Mouse (Mus musculus): ENCODE results near the gene Bahcc1.

Gene Bahcc1

DNA sequence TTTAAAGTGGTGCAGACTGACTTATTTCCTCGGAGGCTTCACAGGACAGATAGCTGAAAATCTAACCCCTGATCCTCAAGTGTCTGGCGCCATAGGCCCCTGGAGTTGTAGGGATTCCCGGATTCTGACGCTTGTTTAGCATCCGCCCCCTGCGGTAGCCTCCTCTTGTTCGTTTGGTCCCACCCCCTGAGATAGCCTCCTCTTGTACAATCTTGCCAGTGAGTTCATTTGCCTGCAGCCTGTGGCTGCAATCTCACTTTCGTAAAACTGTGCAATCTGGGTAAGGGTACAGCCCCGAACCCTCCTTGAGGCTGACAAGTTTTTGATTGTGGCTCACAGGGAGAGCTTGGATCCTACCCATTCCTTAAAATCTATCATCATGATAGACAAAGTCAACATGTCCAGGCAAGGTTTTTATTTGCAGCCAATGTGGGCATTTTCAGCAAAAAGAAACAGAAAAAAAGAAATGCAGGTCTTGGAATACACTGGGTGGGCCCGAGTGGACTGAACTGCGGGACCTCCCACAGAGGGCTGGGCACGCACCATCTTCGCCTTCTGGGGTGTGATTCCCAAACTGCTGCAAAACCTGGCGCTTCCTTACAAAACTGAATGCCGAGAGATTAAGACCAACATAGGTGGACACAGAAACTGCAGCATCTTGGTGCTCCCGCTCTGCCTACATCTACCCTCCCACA is 82.1 kb downstream of the Bahcc1 start:
- peak in 1 of 2 experiments; percentile 6 for DNase-seq (ENCODE audit: low spot score in 2 of 2)

DNA sequence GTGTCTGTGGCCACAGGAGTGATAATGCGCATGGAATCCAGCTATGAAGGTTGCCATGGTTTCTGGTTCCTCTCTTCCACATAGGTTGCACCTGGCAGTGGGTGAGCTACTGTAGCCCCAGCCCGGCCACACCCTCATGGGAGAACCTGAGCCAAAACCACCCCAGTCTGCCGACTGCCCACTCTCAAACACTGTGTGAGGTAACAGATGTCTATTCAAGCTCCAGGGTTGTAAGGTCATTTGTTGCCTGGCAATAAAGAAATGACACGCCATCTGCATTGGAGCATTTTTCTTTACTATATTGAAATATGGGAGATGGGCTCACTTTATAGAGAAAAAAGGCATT is 82.6 kb downstream of the Bahcc1 start:
- peak in 1 of 2 experiments; percentile 44 for DNase-seq (ENCODE audit: low spot score in 2 of 2)

DNA sequence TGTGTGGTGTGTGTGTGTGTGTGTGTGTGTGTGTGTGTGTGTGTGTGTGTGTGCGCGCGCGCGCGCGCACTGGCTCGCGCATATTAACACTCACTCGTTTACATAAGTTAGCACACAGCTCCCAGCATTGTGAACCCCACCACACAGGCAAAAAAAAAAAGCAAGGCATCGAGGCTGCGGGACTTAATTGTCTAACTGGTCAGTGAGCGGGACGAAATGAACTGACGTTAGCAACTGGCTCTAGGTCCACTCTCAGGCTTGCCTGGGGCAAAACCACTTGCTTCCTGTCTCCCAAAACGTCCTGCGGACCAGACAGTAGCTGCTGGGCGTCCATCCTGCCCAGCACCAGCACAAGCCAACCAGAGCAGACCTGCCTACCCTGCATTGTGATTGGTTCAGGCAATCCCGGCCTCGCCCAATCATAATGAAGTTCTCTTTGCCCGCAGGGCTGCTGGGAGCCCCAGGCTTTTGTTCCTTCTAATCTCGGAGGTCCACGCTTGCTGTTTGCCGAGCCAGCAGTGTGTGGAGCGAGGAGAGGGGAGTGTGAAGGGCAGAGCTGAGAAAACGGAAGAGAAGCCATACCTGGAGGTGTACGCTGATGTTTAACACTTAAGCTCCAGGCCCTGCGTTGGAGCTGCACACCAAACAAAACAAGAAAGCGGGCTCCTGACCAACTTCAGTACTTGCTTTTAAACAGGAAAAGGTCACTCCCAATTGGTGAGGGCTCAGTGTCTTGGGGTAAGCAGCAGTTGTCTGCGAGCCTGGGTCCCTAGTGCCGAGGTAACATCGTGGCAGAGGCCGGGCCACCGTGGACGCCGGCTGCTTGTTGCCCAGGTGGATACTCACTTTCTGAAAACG is 83.3 kb downstream of the Bahcc1 start:
- DNase-seq (ENCODE audit: low spot score in 2 of 2): peak; percentile 91 to 95

DNA sequence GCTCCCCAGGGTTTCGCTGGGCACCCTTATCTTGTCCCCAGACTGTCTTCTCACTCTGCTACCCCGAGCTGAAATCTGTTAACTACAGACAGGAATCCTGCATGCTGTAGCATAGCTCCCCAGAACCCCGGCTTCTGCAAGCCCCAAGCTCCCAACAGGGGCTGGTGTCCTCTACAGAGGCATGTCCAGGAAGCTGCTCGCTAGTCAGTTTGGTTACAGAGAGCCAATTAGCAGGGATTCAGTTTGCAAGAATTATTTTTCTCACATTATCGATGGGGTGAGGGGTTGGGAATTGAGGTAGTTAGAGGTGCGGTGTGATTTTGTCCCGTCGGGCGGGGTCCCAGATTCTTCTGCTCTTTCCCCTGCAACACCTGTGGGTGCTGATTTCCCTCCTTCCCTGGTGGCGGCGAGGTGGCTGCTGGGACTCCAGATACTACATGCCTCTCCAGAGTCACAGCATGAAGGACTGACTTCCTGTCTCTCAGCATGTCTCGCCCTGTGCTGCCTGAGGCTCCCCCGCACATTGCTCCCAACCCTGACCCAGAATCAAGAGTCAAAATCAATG is 84.0 kb downstream of the Bahcc1 start:
- no peak for DNase-seq (ENCODE audit: low spot score in 2 of 2)

DNA sequence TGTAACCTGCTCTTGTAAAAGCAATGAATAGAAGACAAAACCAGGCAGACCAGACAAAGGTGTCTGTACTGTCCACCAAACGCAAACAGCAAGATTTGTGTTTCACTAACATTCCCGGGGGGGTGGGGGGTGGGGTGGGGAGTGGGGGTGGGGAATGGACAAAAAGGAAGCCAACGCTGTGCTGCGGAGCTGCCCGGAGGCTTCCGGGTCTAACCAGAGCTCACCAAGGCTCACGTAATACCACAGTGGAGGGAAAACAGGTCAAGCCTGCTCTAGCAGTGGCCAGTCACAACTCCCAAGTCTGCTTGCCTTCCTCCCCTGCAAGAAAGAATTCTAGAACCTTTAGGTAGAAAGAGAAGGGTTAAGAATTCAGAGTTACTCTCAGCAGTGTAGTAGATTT is 84.7 kb downstream of the Bahcc1 start:
- DNase-seq (ENCODE audit: low spot score in 2 of 2): no peak

DNA sequence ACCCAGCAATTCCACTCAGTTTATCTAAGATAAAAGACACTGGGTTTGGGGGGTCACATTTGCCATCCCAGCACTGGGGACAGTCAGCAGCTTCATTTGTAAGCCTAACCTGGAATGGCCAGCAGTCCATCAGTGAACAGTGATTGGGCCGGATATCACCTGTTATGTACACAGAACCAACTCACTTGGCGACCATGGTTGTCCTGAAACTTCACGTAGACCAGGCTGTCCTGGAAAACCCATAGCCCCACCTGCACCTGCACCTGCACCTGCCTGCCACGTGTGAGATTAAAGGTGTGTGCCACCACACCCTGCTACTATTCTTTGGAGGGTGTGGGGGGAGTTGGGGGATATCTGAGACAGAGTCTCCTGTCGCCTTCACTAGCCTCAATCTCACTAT is 86.6 kb downstream of the Bahcc1 start:
- no peak for DNase-seq (ENCODE audit: low spot score in 2 of 2)

DNA sequence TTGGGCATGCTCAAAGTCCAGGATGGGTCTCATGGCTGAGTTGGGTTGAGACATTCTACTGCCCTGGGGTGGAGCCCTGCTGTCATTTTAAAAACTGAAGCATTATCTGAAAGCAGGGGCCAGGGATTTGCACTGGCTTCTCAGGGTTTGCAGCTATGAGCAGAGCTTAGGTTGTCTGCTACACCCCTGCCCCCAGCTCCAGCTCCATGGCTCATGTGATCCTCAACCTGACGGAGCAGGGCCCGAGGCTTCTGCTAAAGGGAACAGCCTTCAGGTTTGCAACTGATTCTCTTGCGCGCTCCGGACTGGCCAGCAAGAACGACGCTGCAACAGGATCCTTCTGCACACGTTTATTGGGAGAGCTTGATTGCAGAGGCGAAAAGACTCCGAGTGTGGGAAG is 87.4 kb downstream of the Bahcc1 start:
- DNase-seq (ENCODE audit: low spot score in 2 of 2): no peak

DNA sequence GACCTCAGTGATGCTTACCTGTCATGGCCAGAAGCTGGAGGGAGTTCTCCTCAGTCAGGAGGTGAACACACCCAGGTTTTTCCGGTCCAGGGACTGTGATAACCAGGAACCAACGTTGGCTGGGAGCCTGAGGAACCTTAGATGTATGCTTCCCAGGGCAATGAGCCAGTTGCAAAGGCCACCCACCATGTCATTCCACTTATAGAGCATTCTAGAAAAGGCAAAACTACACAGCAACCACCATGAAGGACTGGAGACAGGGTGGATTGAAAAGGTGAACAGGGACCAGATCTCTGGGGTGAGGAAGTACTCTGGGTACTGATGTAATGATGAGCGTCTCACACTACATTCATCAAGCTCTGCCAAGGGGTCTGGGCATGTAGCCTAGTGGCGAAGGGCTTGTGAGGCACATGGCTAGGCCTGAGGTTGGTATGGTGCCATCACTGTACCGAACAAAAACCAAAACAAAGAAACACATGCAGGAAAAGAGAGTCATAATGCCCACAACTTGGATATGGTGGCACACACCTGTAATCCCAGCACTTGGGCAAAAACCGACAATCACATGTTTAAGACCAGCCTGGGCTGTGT is 102.8 kb downstream of the Bahcc1 start:
- DNase-seq (ENCODE audit: low spot score in 2 of 2): no peak

DNA sequence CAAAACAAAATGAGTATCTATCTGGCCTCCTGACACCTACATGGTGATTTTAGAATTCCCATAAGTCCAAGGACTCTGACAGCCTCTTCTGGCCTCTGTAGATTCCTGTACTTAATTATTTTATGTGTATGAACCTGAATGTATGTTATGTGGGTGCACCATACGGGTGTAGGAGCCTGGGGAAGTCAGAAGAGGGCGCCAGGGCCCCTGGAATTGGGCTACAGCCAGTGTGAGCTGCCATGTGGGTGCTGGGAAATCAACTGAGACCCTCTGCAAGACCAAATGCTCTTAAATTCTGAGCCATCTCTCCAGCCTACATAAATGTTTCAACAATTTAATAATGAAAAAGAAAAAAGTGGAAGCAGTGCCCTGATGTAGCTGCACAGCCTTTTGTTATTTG is 104.7 kb downstream of the Bahcc1 start:
- DNase-seq (ENCODE audit: low spot score in 2 of 2): no peak

DNA sequence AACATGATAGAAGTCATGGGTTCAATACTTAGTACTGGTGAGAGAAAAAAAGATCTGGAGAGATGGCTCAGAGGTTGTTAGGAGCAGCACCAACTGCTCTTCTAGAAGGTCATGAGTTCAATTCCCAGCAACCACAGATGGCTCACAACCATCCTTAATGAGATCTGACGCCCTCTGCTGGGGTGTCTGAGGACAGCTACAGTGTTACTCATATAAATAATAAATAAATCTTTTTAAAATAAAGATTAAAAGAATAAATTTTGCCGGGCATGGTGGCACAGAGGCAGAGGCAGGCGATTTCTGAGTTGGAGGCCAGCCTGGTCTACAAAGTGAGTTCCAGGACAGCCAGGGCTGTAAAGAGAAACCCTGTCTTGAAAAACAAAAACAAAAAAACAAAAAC is 106.0 kb downstream of the Bahcc1 start:
- DNase-seq (ENCODE audit: low spot score in 2 of 2): no peak

DNA sequence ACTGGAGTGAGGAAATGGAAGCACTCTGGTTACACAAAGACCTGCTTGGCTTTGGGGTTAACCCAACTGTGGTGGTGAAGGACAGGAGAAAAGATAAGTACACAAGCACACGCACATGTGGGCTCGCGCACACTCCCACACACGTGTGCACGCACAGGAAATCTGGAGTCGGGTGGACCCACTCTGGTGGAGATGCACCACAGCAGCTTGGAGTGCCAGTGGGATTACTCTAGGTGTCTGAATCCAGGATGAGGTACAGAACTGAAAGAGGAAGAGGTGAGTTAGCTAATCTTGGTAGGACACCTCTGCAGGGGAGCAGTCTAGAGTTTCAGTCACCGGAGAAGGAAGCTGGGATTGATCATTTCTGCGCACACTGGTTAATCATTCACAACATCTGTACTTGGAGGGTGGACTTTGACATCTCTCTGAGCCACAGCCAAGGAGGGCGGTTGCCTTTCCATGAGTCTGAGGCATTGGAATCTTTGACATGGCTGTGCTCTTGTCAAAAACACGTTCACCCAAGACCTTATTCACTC is 107.3 kb downstream of the Bahcc1 start:
- DNase-seq (ENCODE audit: low spot score in 2 of 2): no peak

DNA sequence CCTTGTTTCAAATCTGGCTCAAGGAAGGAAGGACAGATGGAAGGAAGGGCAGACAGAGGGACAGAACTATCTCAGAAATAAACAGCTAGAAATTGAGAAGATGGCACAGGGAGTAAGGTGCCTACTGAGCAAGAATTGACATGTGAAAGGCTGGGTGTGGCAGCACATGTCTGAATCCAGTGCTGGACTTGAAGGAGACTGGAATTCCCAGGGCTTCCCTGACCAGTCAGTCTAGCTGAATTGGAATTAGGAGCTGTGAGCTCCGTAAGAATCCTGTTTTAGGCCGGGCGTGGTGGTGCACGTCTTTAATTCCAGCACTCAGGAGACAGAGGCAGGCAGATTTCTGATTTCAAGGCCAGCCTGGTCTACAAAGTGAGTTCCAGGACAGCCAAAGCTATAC is 108.9 kb downstream of the Bahcc1 start:
- no peak for DNase-seq (ENCODE audit: low spot score in 2 of 2)
